Mouse (Mus musculus): ENCODE results near the gene Kif27. TPM values are rescaled to one million over a fixed set of nuclear protein-coding genes. Genes with fewer than 3 reads are reported as not detected.

The Kif27 gene
- polyA plus RNA-seq, 1 experiment, result 60.5 TPM

DNA sequence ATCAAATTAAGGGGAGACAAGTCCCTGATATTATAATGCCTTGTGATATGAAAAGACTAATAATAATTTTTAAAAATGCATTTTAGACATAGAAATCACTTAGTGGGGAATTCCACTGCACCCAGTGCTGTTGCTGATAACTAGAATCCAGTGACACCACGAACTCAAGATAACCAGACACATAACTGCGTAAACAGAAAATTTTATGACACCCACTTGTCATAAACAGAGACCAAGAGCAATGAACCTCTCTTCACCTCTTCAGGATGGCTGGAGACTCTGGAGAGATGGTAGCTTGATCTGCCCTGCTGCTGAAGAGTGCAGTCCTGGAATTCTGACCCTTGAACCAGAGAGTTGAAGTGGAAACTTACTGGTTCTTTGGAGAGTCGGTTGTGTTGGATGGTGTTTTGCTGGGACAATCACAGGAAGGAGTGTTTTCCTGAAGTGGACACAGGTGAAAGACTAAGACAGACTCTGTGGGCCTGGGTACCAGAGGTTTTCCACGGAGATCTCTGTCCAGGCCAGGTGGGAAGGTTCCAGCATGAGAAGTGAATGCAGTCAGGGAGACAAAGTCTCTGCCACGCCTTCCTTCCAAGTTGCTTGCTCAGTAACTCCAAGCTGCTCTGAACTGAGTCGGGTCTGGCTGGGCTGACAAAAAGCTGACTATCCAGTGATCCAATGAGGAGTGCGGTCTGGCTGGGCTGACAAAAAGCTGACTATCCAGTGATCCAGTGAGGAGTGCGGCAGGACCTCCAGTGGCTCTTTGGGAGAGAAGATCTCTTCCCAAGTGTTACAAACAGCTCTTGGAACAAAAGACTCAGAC is 5.6 kb upstream of the Kif27 start:
- H3K36me3 ChIP-seq (ENCODE audit: control insufficient read depth, insufficient read depth, low read length), result no peaks in the 10 kb centered on the region
- TF ChIP-seq POLR2A (IDR thresholded peaks at IDR 0.05; ENCODE audit: control insufficient read depth, low read depth, low read length), result no peak
- no peak overlapping the region for H3K27ac ChIP-seq (ENCODE audit: control insufficient read depth, insufficient read depth, low read depth, low read length)
- no peaks in the 10 kb centered on the region; the same call in 1 of the 2 replicates for H3K4me1 ChIP-seq (ENCODE audit: control insufficient read depth, insufficient read depth, low read length)
- no peak overlapping the region for H3K4me3 ChIP-seq (ENCODE audit: control insufficient read depth, low read depth, low read length)
- no peaks in the 10 kb centered on the region for H3K27me3 ChIP-seq (ENCODE audit: control insufficient read depth, insufficient read depth, low read length)

DNA sequence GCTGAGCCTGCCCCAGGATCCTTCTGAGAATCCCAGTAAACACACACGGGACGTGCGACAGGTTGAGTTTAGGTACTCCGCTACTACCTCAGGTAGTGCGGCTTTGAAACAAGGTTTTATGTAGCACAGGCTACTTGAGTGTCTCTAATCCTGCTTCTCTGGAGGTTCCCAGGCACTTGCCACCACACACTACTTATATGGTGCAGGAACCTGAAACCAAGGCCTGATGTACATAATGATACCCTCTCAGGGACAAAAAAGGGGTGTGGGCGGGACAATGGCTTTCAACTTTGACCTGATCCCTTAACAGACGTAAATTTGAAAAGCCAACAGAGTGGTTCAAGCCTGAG is 357 bp upstream of the Kif27 start:
- TF ChIP-seq POLR2A (IDR thresholded peaks at IDR 0.05; ENCODE audit: control insufficient read depth, low read depth, low read length), result no peak
- Histone ChIP-seq H3K27ac (ENCODE audit: control insufficient read depth, insufficient read depth, low read depth, low read length) (peak overlapping the region; percentile 96), H3K27me3 (ENCODE audit: control insufficient read depth, insufficient read depth, low read length) (no peaks in the 10 kb centered on the region), H3K36me3 (ENCODE audit: control insufficient read depth, insufficient read depth, low read length) (no peaks in the 10 kb centered on the region), H3K4me3 (ENCODE audit: control insufficient read depth, low read depth, low read length) (peak overlapping the region; percentile 98), H3K4me1 (ENCODE audit: control insufficient read depth, insufficient read depth, low read length) (peaks cover 3% of the 10 kb centered on the region; the same call in 1 of the 2 replicates)

DNA sequence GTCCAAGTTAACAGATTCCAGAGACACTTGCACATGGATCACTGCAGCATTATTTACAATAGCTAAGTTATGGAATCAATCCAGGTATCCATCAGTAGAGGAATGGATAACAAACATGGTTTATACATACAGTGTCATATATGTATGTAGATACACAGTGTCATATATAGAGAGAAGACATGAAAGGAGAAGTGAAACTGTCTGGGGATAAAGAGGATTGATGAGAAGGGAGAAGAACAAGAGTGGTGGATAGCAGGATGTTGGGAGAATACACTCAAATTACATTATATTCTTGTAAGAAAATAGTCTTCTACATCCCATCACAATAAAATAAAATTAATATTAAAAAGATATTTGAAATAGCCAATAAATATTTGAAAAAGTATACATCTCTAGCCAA is 5.9 kb downstream of the Kif27 start:
- Histone ChIP-seq H3K36me3 (ENCODE audit: control insufficient read depth, insufficient read depth, low read length) (no peaks in the 10 kb centered on the region; the same call in 1 of the 2 replicates), H3K4me1 (ENCODE audit: control insufficient read depth, insufficient read depth, low read length) (peaks cover 3% of the 10 kb centered on the region; the same call in 1 of the 2 replicates), H3K4me3 (ENCODE audit: control insufficient read depth, low read depth, low read length) (no peak overlapping the region), H3K27me3 (ENCODE audit: control insufficient read depth, insufficient read depth, low read length) (no peaks in the 10 kb centered on the region), H3K27ac (ENCODE audit: control insufficient read depth, insufficient read depth, low read depth, low read length) (no peak overlapping the region)
- TF ChIP-seq CTCF (IDR thresholded peaks at IDR 0.05; ENCODE audit: control insufficient read depth, insufficient read depth, insufficient replicate concordance, low read depth, low read length), result no peak
- no peak for TF ChIP-seq POLR2A (IDR thresholded peaks at IDR 0.05; ENCODE audit: control insufficient read depth, low read depth, low read length)

DNA sequence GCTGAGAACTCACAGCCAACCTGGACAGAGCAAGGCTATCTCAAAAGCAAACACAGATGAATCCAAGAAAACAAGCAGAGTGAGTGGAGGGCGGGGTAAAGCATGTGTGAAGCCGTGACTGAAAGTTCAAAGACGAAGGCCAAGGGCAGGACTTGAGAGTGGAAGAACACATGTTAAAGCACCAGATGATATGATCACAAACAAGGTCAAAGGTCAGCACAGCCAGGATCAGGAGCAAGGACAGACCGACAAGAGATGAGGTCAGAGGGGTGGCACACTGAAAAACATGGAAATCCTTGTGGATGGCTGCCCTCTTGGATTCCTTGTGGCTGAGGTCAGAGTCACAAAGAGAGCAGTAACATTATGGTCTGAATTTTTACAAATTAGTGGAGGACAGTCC is 8.3 kb downstream of the Kif27 start:
- Histone ChIP-seq H3K27me3 (ENCODE audit: control insufficient read depth, insufficient read depth, low read length) (no peaks in the 10 kb centered on the region), H3K36me3 (ENCODE audit: control insufficient read depth, insufficient read depth, low read length) (no peaks in the 10 kb centered on the region; the same call in 1 of the 2 replicates), H3K4me1 (ENCODE audit: control insufficient read depth, insufficient read depth, low read length) (no peaks in the 10 kb centered on the region), H3K4me3 (ENCODE audit: control insufficient read depth, low read depth, low read length) (no peak overlapping the region), H3K27ac (ENCODE audit: control insufficient read depth, insufficient read depth, low read depth, low read length) (no peak overlapping the region)
- TF ChIP-seq POLR2A (IDR thresholded peaks at IDR 0.05; ENCODE audit: control insufficient read depth, low read depth, low read length) (no peak), CTCF (IDR thresholded peaks at IDR 0.05; ENCODE audit: control insufficient read depth, insufficient read depth, insufficient replicate concordance, low read depth, low read length) (no peak)

DNA sequence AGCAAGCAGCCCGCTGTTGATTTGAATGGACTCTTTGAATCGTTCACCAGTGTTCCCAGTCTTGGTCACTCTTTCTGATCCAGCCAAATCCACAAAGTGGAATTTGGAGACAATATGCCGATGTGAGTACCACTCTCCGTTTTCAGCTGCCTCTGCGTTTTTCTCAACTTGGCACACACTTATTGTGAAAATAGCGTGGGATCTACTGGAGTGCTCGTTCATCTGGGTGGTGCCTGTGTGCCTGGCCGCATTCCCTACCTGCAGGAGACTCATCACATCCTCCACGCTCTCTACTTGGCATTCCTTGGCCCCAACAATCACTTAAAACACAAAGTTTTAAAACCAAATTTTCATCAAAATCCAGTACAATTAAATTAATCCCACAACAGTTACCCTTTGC is 14.4 kb downstream of the Kif27 start:
- Histone ChIP-seq H3K36me3 (ENCODE audit: control insufficient read depth, insufficient read depth, low read length) (no peaks in the 10 kb centered on the region), H3K27ac (ENCODE audit: control insufficient read depth, insufficient read depth, low read depth, low read length) (no peak overlapping the region), H3K4me3 (ENCODE audit: control insufficient read depth, low read depth, low read length) (no peak overlapping the region), H3K27me3 (ENCODE audit: control insufficient read depth, insufficient read depth, low read length) (no peaks in the 10 kb centered on the region), H3K4me1 (ENCODE audit: control insufficient read depth, insufficient read depth, low read length) (no peaks in the 10 kb centered on the region)
- no peak for TF ChIP-seq CTCF (IDR thresholded peaks at IDR 0.05; ENCODE audit: control insufficient read depth, insufficient read depth, insufficient replicate concordance, low read depth, low read length)
- no peak for TF ChIP-seq POLR2A (IDR thresholded peaks at IDR 0.05; ENCODE audit: control insufficient read depth, low read depth, low read length)

DNA sequence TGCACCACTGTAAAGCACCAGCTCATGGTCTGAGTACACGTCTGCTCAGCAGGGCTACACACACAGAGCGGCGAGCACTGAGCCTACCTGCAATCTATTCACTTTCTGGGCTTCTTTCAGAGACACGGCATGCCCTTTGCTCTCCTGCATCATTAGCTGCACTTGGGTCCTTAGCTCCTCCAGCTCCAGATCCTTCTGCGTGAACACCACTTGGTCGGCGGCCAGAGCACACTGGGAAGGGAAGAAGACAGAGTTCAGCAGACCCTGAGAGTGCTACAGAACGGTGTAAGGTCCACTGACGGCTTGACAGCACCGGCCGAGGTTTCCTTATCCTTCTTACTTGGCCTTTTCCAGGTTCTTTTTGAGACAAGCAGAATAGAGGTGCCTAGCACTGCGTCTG is 21.5 kb downstream of the Kif27 start:
- Histone ChIP-seq H3K27me3 (ENCODE audit: control insufficient read depth, insufficient read depth, low read length) (no peaks in the 10 kb centered on the region), H3K27ac (ENCODE audit: control insufficient read depth, insufficient read depth, low read depth, low read length) (no peak overlapping the region), H3K4me3 (ENCODE audit: control insufficient read depth, low read depth, low read length) (no peak overlapping the region), H3K36me3 (ENCODE audit: control insufficient read depth, insufficient read depth, low read length) (peaks cover 1% of the 10 kb centered on the region; the same call in 1 of the 2 replicates), H3K4me1 (ENCODE audit: control insufficient read depth, insufficient read depth, low read length) (no peaks in the 10 kb centered on the region)
- TF ChIP-seq POLR2A (IDR thresholded peaks at IDR 0.05; ENCODE audit: control insufficient read depth, low read depth, low read length), result no peak
- TF ChIP-seq CTCF (IDR thresholded peaks at IDR 0.05; ENCODE audit: control insufficient read depth, insufficient read depth, insufficient replicate concordance, low read depth, low read length), result no peak

DNA sequence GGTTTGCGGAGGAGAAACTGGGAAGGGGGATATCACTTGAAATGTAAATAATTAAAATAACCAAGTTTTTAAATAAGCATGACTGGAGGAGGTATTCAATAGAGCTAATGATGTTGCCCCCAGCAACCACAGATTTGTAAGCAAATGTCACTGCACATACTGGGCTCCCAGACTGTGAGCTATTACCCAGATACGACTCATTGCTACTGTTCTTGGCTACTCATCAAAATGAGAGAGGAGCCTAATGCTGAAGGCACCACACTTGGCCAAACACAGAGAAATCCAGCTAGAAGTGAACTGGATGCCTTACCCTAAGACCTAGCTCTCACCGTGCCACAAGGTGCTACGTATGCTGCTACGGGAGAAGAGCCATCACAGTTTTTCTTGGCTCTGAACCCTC is 24.8 kb downstream of the Kif27 start:
- Histone ChIP-seq H3K27ac (ENCODE audit: control insufficient read depth, insufficient read depth, low read depth, low read length) (no peak overlapping the region), H3K27me3 (ENCODE audit: control insufficient read depth, insufficient read depth, low read length) (no peaks in the 10 kb centered on the region), H3K36me3 (ENCODE audit: control insufficient read depth, insufficient read depth, low read length) (peaks cover 1% of the 10 kb centered on the region; the same call in 1 of the 2 replicates), H3K4me3 (ENCODE audit: control insufficient read depth, low read depth, low read length) (no peak overlapping the region), H3K4me1 (ENCODE audit: control insufficient read depth, insufficient read depth, low read length) (no peaks in the 10 kb centered on the region)
- no peak for TF ChIP-seq POLR2A (IDR thresholded peaks at IDR 0.05; ENCODE audit: control insufficient read depth, low read depth, low read length)
- no peak for TF ChIP-seq CTCF (IDR thresholded peaks at IDR 0.05; ENCODE audit: control insufficient read depth, insufficient read depth, insufficient replicate concordance, low read depth, low read length)
